Mouse (Mus musculus) cerebellum, adult 2 months (tissue): ENCODE data around the gene Alyref.
A peak's percentile ranks its signal among the peaks of the same experiment; 100 is the strongest.

ENCODE experiments used
- CTCF ChIP-seq: fragments of 200-500 bp; IDR thresholded peaks from 2 replicates; pipeline ENCODE4 v1.5.1; 2011; ENCODE audit warnings: low read depth, mild to moderate bottlenecking, control low read depth, low read length, moderate library complexity, borderline replicate concordance; ENCODE audit not compliant: insufficient read depth
- POLR2A ChIP-seq: fragments of 200-500 bp; IDR thresholded peaks from 2 replicates; pipeline ENCODE4 v1.6.1; 2011; ENCODE audit warnings: low read length, control low read depth, borderline replicate concordance; ENCODE audit not compliant: insufficient read depth

- TF ChIP-seq CTCF, result no peak
- TF ChIP-seq POLR2A, result peak; percentile 89
These were observed 19.5 kb upstream of the Alyref start, which contains the start of gene Pcyt2 for GRCm38 (mm10) chr11:120617519-120618112.
